11 mouse cellular contexts compared by ENCODE assay signal in genomic region chr12:30883986-30884621, GRCm38 (mm10). TPM values are rescaled to one million over a fixed set of nuclear protein-coding genes. Genes with fewer than 3 reads are reported as not detected.
A peak's percentile ranks its signal among the peaks of the same experiment; 100 is the strongest.
DNase-seq lines count a peak whose midpoint lies in the region; ATAC-seq and TF ChIP-seq lines count a peak whose summit lies in the region.
"Had no signal": no experiment of that assay in that cellular context is flagged by ENCODE, and none has a peak within 500 bp of the region (broad histone marks: within the 10 kb centered on the region; RNA-seq: fewer than 3 reads in every experiment).

Alkal2 (plus strand) TSS chr12:30884322.

- DNase-seq in layer of hippocampus, adult 18-20 months (ENCODE audit: low spot score in 2 of 2), result peak; percentile 9 to 23
- DNase-seq in layer of hippocampus, adult 9-11 months, result no peak
- peak; percentile 17 for DNase-seq in adrenal gland, postnatal 25 days
- peak; percentile 35 for DNase-seq in forebrain, postnatal 0 days
- no peak for DNase-seq in hindbrain, embryonic 14.5 days (ENCODE audit: low spot score)
- no peak for DNase-seq in c-Kit-positive CD71-positive TER-119-positive erythroid progenitor cells, embryonic 14.5 days (ENCODE audit: low spot score)

- ATAC-seq in forebrain, postnatal 0 days, result peak; percentile 72
- peak; percentile 62 for ATAC-seq in hindbrain, embryonic 14.5 days (ENCODE audit: low FRiP score)
- ATAC-seq in megakaryocyte progenitor cell, adult 5-6 weeks (replicated peaks; ENCODE audit: poor library complexity), result peak; percentile 14
- ATAC-seq in erythroid progenitor cell, adult 5-6 weeks (replicated peaks; ENCODE audit: low FRiP score, poor library complexity, severe bottlenecking), result no peak

- H3K27me3 ChIP-seq in forebrain, postnatal 0 days (ENCODE audit: insufficient read depth, low read length), result peaks cover 21% of the 10 kb centered on the region
- H3K27me3 ChIP-seq in hindbrain, embryonic 14.5 days (ENCODE audit: control insufficient read depth, insufficient read depth, low read length), result peaks cover 49% of the 10 kb centered on the region

- H3K9ac ChIP-seq in forebrain, postnatal 0 days, result peak within 1 kb of the TSS; percentile 47
- peak within 1 kb of the TSS; percentile 61 for H3K9ac ChIP-seq in hindbrain, embryonic 14.5 days

- H3K4me3 ChIP-seq in forebrain, postnatal 0 days (ENCODE audit: low read depth, low read length), result peak within 1 kb of the TSS; percentile 47
- H3K4me3 ChIP-seq in hindbrain, embryonic 14.5 days (replicated peaks; ENCODE audit: low read length), result peak within 1 kb of the TSS; percentile 63

- no peaks in the 10 kb centered on the region for H3K36me3 ChIP-seq in forebrain, postnatal 0 days (ENCODE audit: insufficient read depth)
- no peaks in the 10 kb centered on the region for H3K36me3 ChIP-seq in hindbrain, embryonic 14.5 days (replicated peaks; ENCODE audit: control insufficient read depth, insufficient read depth)

- H3K27ac ChIP-seq in forebrain, postnatal 0 days (ENCODE audit: low read depth, low read length), result no peak within 1 kb of the TSS
- H3K27ac ChIP-seq in hindbrain, embryonic 14.5 days, result no peak within 1 kb of the TSS

- TF ChIP-seq CTCF in forebrain, postnatal 0 days (IDR thresholded peaks at IDR 0.05; ENCODE audit: low read depth), result no peak

- H3K9me3 ChIP-seq in forebrain, postnatal 0 days (ENCODE audit: low read length), result no peaks in the 10 kb centered on the region
- no peaks in the 10 kb centered on the region for H3K9me3 ChIP-seq in hindbrain, embryonic 14.5 days (ENCODE audit: control insufficient read depth, low read length)

- H3K4me2 ChIP-seq in forebrain, postnatal 0 days (ENCODE audit: low read depth), result peak within 1 kb of the TSS; percentile 98
- peak within 1 kb of the TSS; percentile 100 for H3K4me2 ChIP-seq in hindbrain, embryonic 14.5 days (replicated peaks)

- 0 out of 2 replicates have a peak, but pooled peaks cover 5% of the 10 kb centered on the region for H3K4me1 ChIP-seq in forebrain, postnatal 0 days (ENCODE audit: insufficient read depth)
- peaks cover 13% of the 10 kb centered on the region; the same call in 1 of the 2 replicates for H3K4me1 ChIP-seq in hindbrain, embryonic 14.5 days (replicated peaks; ENCODE audit: control insufficient read depth, insufficient read depth, low read length)

- under 1% methylated on average over 58 of the region's 58 CpGs for WGBS in forebrain, postnatal 0 days
- under 1% methylated on average over 51 of the region's 58 CpGs for WGBS in hindbrain, embryonic 14.5 days

RNA-seq across cellular contexts. Expression of gene Alkal2, which starts in this region (rescaled TPM):
- total RNA-seq in layer of hippocampus, adult 18-20 months (2021), result 1 to 10 TPM; 4.3 to 5.2 TPM
- not detected in 2 replicates for total RNA-seq in adrenal gland, postnatal 25 days (2021)
- 3.0 and 3.9 TPM in 2 replicates for total RNA-seq in forebrain, postnatal 0 days (2014; rRNA removed)
- polyA plus RNA-seq in forebrain, postnatal 0 days (2015; fragmentation: Nextera tagmentation; extraction: Ambion mirVana), result 1.4 and 2.1 TPM in 2 replicates
- 0.56 and 0.83 TPM in 2 replicates for polyA plus RNA-seq in hindbrain, embryonic 14.5 days (2014; fragmentation: Nextera tagmentation; extraction: Ambion mirVana)
- total RNA-seq in megakaryocyte progenitor cell, adult 5-6 weeks (2015), result not detected in 2 replicates
- not detected in 2 replicates for total RNA-seq in megakaryocyte progenitor cell, adult 5-6 weeks (2017)
- total RNA-seq in erythroid progenitor cell, adult 5-6 weeks (2015; ENCODE audit: low replicate concordance), result not detected in 2 replicates
- total RNA-seq in erythroid progenitor cell, adult 5-6 weeks (2017; ENCODE audit: low replicate concordance), result not detected in 2 replicates
- total RNA-seq: hematopoietic stem cell, adult 5-6 weeks; MEL had no signal
- polyA plus RNA-seq: spleen, adult 2 months had no signal

Comparison
In these comparisons a context has a peak if more than half of its experiments do, and no peak if none do; other contexts are left out.
1. DNase-seq: peak in layer of hippocampus, adult 18-20 months (2 of 2) and forebrain, postnatal 0 days (single experiment); none in layer of hippocampus, adult 9-11 months (single experiment), hindbrain, embryonic 14.5 days (single experiment) and c-Kit-positive CD71-positive TER-119-positive erythroid progenitor cells, embryonic 14.5 days (single experiment).
2. Peak in DNase-seq in adrenal gland, postnatal 25 days; RNA of the gene not detected or under 1 TPM.
3. Peak in ATAC-seq, H3K4me3 ChIP-seq, H3K9ac ChIP-seq and H3K4me2 ChIP-seq in hindbrain, embryonic 14.5 days; RNA of the gene not detected or under 1 TPM.
4. Peak in ATAC-seq in megakaryocyte progenitor cell, adult 5-6 weeks; RNA of the gene not detected or under 1 TPM.